Mouse (Mus musculus) midbrain, embryonic 11.5 days (tissue): ENCODE measurements around the gene Erp44. TPM values are rescaled to one million over a fixed set of nuclear protein-coding genes. Genes with fewer than 3 reads are reported as not detected.

Source experiments
- ATAC-seq: fragments of 200-750 bp; cut with Nextera tagmentation; 2 replicates; pipeline ENCODE4 v1.8.0; 2017; ENCODE audit warnings: moderate TSS enrichment, moderate library complexity; ENCODE audit not compliant: low FRiP score
- DNase-seq: peaks from one replicate; pipeline ENCODE4 v3.0.0; 2015; ENCODE audit warnings: low spot score; ENCODE audit errors: missing footprints
- H3K27ac ChIP-seq: fragments of 300-500 bp; sonication (generic); 2 replicates; pipeline ENCODE4 v1.5.1; 2014; ENCODE audit warnings: low read depth, low read length
- H3K27me3 ChIP-seq: fragments of 300-500 bp; sonication (generic); 2 replicates; pipeline ENCODE4 v1.6.1; 2014; ENCODE audit warnings: mild to moderate bottlenecking, low read length, moderate library complexity, mixed read lengths; ENCODE audit not compliant: control insufficient read depth, insufficient read depth
- H3K36me3 ChIP-seq: fragments of 300-500 bp; sonication (generic); 2 replicates; pipeline ENCODE4 v1.6.1; 2014; ENCODE audit warnings: mild to moderate bottlenecking, low read length, moderate library complexity, mixed read lengths; ENCODE audit not compliant: control insufficient read depth, insufficient read depth
- H3K4me1 ChIP-seq: fragments of 300-500 bp; sonication (generic); 2 replicates; pipeline ENCODE4 v1.6.1; 2014; ENCODE audit warnings: low read length; ENCODE audit not compliant: control insufficient read depth, insufficient read depth
- H3K4me2 ChIP-seq: fragments of 300-500 bp; sonication (generic); 2 replicates; pipeline ENCODE4 v1.6.1; 2014; ENCODE audit warnings: mild to moderate bottlenecking, moderate library complexity
- H3K4me3 ChIP-seq: fragments of 300-500 bp; sonication (generic); 2 replicates; pipeline ENCODE4 v1.5.1; 2014; ENCODE audit warnings: low read depth, low read length
- H3K9ac ChIP-seq: fragments of 300-500 bp; sonication (generic); 2 replicates; pipeline ENCODE4 v1.6.1; 2014; ENCODE audit warnings: low read length
- H3K9me3 ChIP-seq: fragments of 300-500 bp; sonication (generic); 2 replicates; pipeline ENCODE4 v1.6.1; 2016; ENCODE audit warnings: low read length; ENCODE audit not compliant: control insufficient read depth
- WGBS: fragments of 180-500 bp; shearing (Covaris S2); extraction: QIAGEN DNeasy Blood & Tissue Kit; methylation state at CpG from one replicate; pipeline ENCODE4 v1.1.7; 2014; 5-methylcytosine and 5-hydroxymethylcytosine counted together
- microRNA counts: library from miRNA; unstranded; fragments of <30 nt; microRNA quantifications from one replicate; lab custom pipeline; 2015
- microRNA-seq: library from miRNA; unstranded; fragments of <30 nt; microRNA quantifications from one replicate; pipeline ENCODE4, GENCODE M21; 2017
- polyA plus RNA-seq: library from polyadenylated mRNA; unstranded; fragments of >200 nt; fragmentation: Nextera tagmentation; extraction: Ambion mirVana; gene quantifications from 2 replicates; pipeline ENCODE4 v1.2.1, GENCODE M21; 2014

The Erp44 gene
- polyA plus RNA-seq, 1 experiment from 2014 or later, result 70.8 TPM

DNA sequence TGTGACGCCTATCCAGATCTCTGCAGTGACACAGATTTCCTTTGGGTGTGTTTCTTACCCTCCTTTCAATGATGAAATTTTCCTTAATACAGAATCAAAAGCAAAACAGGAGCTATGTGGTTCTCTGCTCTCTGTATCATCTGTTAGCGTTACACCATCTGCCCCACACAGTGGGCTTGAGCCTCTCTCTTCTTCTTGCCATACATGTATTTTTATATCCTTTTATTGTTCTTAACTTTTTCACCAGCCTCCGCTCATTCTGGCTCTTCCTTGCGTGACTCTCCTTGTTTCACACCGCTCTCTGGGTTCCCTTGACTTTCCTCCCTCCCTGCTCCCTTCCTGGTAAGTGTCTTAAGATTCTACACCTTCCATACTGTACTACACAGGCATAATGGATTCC, 126.1 kb downstream of the Erp44 start:
- no peak for ATAC-seq
- Histone ChIP-seq H3K9me3 (no peaks in the 10 kb centered on the region), H3K27me3 (no peaks in the 10 kb centered on the region), H3K9ac (no peak overlapping the region), H3K27ac (no peak overlapping the region), H3K4me1 (no peaks in the 10 kb centered on the region), H3K36me3 (no peaks in the 10 kb centered on the region), H3K4me3 (no peak overlapping the region), H3K4me2 (no peak overlapping the region)
- no peak for DNase-seq
- 86% methylated on average over 5 of the region's 5 CpGs for WGBS

DNA sequence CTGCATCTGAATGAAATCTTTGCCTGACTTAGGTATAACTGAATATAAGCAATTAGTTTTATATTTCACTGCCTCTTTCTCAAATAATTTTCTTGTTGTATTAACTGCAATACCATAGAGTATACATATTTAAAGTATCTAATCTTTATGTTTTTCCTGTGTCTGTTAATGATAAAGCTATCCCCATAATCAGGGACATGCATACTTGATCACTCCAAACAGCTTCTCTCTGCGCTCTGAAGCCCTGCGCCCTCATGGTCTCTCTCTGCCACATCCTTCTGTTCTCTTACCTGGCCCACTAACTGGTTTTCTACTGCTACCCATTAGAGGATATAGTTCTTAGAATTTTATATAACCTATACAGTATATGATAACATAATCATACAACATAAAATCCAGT, 129.9 kb downstream of the Erp44 start:
- Histone ChIP-seq H3K4me1 (no peaks in the 10 kb centered on the region), H3K4me3 (no peak overlapping the region), H3K36me3 (no peaks in the 10 kb centered on the region), H3K9me3 (no peaks in the 10 kb centered on the region), H3K4me2 (no peak overlapping the region), H3K27ac (no peak overlapping the region), H3K27me3 (no peaks in the 10 kb centered on the region), H3K9ac (no peak overlapping the region)
- WGBS, result 93% methylated on average over 2 of the region's 2 CpGs
- ATAC-seq, result no peak
- DNase-seq, result no peak

MicroRNAs within 50 kb of the gene (microRNA counts, 519-probe panel; counts per million panel counts)
- microRNA mmu-miR-1958 (lab: Ali Mortazavi, UCI), result not detected

Small RNAs within 50 kb of the gene (microRNA-seq; reads per million reads assigned to microRNA genes)
- not detected for gene Mir1958

Other genes starting within 250 kb of the Erp44 start
- gene Nr4a3, start 234.4 kb downstream of the Erp44 start, polyA plus RNA-seq, result 0.68 and 0.77 TPM in 2 replicates
- gene Stx17, start 154.6 kb downstream of the Erp44 start, polyA plus RNA-seq, result 23.6 and 24.7 TPM in 2 replicates
- gene Invs, start 202 bp upstream of the Erp44 start, polyA plus RNA-seq, result 5.5 and 7.8 TPM in 2 replicates
- 73.5 and 80.6 TPM in 2 replicates for gene Tex10, start 193.9 kb upstream of the Erp44 start, polyA plus RNA-seq